Mouse (Mus musculus) c-Kit-positive CD71-negative TER-119-negative erythroid progenitor cells, embryonic 14.5 days (primary cell): ENCODE data around the gene Unc5cl.

ENCODE experiments used
- DNase-seq: peaks from one replicate; pipeline ENCODE4 v3.0.0-alpha.2; 2013; ENCODE audit warnings: low read depth

Unc5cl gene

DNA sequence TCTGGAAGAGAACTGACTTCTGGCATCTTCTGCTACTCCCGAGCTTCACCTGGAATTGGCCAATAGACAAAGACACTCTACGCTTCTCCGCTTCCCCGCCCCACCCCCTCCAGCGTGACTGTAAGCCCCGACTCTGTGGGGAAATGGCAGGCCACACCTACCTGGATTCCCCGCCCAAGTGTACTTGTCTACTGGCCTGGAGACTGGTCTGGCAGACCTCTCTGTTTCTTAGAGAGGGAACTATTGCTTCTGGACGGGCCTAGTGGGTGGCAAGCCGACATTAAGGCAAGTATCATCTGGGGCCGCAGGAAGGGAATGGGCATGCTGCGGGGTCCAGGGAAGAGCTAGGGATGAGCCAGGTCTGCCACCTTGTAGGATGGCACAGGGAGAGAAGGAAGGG, at the start of gene Unc5cl:
Gene Unc5cl (plus strand): TSS at position 214 of the 400 bp plus-strand sequence.
- no peak for DNase-seq

DNA sequence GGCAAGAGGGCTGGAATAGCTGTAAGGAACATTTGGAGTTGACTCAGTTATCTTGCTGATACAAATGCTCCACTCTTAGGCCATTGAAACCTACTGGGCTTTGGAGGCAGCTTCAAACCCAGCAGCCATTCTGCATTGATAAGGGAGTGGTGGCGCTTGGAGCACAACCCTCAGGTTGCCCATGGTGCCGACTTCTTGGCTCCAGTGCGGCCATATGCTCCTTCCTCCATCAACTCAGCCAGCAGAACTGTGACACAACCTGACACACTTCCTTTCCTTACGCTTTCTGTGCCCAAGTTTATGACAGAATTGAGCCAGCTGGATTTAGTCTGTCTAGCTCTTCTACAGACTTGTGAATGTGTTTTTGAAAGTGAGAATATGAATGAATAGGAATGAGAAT, 47.5 kb upstream of the Unc5cl start:
- DNase-seq, result no peak

DNA sequence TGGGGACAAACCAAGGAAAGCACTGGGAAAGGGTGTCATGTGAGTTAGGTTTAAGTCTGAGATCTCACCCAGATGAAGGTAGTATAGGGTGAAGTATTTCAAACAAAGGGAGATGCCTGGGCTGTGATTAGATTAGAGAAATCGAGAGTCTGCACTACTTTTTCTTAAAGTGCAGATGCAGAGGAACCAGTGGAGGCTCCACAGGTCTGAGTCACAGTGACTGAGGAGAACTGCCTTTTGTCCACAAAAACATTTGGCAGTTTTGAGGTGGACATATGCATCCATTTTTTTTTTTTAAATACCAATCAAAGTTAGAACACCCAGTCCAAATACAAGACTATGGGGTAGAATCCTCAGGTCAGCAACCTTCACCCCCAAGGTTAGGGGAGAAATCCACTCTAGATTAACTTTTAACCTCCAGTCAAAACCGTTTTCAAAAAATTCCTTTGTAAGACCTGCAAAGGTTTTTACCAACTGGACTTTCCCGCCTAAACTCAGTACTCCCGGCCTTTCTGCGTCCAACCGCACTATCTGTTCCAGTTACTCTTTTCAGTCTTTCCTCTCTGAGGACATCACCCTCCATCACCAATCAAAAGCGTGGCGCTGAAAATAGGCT, 46.7 kb upstream of the Unc5cl start:
- no peak for DNase-seq

DNA sequence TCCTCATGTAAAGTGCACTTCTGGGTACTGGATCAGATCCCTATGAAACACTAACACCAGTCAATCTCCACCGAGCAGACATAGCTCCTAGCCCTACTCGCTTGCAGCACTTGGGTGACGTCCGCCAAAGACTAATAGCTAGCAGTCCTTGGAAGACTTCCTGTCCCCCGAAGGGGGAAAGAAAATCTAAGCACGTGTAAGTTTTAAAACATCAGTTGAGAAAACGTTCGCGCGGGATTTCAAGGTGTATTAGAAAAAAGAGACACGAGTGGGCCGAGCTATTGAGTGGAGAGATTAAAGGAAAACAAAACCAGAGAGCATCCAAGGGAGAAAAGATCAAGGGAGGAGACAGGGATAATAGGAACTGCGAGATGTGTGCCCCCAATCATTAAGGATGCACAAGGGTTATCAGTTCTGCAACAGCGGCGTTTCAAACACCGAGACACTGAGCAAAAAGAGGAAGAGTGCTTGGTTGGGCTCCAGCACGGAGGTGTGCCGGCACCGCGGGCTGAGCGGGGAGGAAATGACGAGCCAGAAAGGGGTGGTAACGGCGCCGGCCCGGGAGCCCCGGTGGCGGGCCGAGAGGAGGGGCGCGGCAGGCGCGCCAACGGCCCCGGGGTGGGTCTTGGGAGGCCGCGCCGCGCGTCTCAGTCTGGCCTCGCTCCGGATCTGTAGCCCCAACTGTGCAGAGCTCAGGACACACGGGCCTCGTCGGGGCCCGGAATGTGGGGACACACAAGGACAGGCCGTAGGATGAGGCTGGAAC, 46.0 kb upstream of the Unc5cl start:
- peak; percentile 78 for DNase-seq

DNA sequence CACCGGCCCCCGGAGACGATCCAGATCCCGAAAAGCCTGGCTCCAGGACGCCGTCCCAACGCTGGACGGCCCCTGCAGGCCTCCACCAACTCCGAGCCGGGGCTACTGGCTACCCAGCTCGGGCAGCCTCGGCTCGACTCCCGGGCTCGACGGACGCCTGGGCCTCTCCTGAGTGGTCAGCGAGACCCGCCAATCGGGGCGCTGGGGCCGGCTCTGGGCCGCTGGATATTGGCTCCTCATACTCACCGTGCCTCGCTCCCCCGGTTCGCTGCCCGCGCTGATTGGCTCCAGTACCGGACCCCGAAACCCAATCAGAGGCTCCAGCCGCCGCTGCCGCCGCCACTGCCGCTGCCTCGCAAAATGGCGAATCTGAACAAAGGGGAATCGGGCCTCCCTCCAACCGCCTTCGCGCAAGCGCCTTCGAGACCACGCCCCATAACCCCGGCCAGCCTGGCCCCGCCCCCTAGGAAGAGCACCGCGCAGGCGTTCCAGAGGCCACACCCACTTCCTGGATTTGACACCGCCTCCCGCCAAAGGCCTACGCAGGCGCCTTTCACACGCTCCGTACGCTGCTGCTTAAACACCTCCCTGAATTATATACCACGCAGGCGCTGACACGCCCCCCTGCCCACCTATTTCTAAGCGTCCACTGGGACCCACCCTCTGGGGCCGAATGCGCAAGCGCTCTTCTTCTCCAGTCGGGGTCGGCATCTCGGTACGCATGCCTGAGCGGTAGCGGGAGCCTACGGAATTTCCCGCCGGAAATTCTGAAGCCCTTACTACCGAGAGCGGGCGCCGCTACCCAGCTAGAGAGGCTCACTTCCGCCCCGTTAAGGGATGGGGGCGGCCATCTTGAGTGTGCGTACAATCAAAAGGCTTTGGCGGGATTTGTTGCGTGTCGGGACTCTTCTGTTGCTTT, 45.1 kb upstream of the Unc5cl start, which contains the start of the genes Nfya and Oard1:
Gene Nfya (minus strand): TSS at position 527 of the 919 bp plus-strand sequence.
Gene Oard1 (plus strand): TSS at position 635 of the 919 bp plus-strand sequence.
- peak; percentile 100 for DNase-seq

DNA sequence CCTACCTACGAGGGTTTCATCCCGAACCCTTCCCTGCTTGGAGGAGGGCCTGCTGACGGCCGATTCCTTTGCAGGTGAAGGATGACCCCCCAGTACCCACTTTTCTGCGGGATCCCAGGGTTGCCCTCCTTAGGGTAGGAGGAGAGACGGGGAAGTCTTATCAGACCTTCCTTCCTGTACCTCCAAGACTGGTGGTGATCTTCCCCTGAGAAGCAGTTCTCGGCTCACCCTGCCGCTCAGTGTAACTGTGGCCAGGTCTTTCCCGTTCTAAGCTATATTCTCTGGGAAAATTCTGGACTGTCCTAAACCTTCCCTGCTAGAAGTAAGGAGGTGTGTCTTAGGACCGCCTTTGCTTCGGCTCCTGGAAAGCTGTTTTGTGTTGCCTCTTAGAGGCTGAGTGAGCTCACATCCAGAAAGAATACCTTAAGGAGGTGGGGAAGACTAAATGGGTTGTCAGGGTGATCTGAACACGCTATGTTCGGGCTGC, 44.4 kb upstream of the Unc5cl start:
- DNase-seq, result no peak

DNA sequence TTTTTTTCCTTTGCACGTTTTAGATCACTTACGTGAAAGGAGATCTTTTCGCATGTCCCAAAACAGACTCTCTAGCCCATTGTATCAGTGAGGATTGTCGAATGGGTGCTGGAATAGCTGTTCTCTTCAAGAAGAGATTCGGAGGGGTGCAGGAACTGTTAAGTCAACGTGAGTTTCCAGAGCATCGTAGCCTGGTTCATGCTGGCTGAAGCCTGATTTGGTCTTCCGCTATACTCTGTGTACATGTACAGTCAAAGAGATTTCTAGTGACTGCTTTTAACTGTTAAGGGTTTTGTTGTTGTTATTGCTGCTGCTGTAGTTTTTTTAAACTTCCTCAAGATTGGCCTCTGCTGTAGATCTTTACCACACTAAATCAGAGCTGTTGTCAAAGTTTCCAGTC, 43.5 kb upstream of the Unc5cl start:
- no peak for DNase-seq

DNA sequence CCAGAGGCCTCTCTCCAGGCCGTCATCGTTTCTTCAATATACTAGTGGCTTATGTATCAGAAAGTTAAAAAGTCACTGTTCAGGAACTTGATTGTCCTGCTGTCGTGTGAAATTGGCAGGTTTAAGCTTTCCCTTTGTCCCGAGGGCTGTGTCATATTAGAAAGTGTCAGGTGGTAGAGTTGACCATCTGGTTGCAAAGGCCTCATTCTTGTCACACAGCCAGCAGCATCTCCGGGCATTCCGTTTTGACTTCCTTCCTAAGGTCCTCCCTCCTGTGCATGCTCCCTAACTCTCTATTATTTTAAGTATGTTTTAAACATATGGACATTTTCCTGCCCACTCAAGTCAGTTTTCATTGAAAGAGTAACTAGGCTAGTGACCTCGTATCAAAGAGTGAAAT, 38.7 kb upstream of the Unc5cl start:
- DNase-seq, result no peak

DNA sequence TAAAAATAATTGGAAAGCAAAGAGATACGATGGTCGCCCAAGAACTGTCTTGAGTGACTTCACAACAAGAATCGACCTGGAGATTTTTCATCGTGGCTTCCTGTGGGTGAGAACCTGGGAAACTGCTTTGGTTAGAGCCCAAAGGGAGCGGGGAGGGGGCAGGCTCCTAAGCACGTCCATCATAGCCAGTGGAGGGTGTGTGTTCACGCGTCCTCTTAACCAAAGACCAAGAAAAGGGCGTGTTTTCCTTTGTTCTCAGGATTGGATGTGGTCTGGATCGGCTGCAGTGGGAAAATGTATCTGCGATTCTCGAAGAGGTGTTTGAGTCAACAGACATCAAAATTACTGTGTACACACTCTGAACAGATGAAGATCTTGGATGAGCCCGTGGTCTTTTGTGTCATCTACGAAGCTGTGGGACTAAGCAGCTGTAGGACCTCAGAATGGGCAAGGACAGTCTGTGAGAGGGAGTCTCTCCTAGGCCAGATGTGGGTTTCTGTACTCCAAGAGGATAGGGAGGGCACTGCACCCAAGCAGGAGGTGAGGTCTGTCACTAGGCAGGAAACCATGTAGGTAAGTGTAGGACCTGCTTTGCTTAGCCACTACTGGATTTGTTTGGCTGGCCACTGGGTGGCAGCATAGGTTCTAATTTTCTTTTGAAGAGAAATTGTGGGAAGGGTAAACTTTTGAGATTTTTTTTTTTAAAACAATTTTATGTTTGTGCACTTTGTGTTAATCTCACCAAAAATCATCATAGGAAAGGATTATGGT, 38.1 kb upstream of the Unc5cl start:
- DNase-seq, result no peak

DNA sequence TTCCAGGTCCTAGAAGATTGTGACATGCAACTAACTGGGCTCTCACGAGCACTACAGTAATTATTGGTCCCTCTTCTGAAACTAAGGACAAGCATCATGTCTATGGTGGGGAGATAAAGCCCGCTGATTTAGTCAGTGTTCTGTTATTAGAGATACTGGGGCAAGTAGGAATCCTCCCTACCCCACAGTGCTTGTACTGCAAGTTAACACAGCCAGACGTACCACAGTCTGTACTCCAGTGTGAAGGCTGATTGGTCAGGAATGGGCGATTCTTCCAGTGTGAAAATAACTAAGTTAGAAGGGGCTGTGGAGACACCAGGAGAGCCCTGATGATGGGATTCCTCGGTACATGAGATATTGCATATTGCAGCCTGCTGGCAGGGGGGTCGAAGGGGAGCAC, 37.2 kb upstream of the Unc5cl start:
- DNase-seq, result no peak

DNA sequence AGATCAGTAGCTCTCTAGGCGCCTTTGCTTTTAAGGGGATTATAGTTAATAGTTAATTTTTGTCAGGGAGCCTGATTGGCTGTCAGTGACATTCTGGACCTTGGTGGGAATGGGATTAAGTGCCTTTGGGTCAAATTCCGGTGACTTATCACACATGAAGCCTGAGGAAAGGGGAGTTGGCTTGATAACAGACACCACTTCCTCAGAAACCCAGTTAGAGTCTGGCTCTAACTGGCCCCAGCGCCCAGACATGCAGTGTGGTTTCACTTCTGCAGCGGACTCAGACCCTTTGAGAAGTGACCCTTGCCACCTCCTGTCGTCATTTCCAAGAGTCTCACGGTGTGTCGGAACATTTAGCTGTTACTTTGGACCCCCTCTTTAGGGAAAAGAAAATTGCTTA, 36.5 kb upstream of the Unc5cl start:
- DNase-seq, result no peak

DNA sequence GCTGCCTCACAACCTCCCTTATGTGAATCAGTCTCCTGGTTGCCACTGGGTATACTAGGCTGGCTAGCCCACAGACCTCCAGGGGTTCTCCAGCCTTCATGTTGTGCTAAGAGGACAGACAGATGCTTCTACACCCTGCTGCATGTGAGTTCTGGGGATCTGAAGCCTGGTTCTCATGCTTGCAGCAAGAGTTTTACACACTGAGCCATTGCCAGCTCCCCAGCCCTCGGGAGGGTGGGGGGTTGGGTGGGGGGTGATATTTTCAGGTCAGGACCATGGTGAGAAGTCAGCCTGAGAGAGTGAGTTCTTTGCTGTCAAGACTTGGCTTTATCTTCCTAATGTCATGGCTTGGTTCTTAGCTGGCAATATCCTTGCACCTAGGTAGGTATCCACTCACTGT, 35.9 kb upstream of the Unc5cl start:
- DNase-seq, result no peak

DNA sequence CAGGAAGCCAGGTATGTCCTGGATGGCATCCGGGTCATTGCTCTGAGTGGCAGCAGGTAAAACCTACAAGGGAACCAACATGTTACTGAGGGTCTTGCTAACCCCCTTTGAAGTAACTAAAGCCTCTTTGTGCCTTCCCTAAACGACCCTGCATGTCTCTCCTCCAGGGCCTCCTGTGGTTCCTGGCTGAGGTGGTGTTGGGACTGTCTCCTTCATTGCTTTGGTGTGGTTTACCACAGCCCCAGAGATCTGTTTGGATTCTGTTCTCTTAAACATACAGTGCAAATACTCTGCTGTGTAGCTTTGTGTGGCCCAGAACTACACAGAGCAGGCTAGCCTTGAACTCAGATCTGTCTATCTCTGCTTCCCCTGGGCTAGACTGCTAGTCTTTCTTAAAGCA, 35.1 kb upstream of the Unc5cl start:
- DNase-seq, result no peak

DNA sequence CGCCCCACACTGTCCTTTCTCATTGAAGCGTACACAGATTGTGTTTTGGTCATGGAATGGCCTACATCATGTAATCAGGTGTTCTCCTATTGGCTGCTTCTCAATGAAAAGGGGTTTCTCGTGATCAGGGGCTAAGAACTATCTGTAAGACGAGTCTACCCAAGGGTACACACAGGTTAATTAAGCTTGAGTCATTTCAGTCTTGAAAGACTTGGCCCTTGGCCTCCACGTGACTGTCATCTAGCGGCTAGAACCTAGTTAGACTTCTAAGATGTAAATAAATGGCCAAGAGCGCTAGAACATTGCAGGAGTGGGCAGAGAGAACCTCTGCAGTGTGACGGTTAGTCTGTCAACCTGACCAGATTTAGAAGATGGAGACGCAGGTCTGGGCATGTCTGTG, 30.5 kb upstream of the Unc5cl start:
- no peak for DNase-seq

DNA sequence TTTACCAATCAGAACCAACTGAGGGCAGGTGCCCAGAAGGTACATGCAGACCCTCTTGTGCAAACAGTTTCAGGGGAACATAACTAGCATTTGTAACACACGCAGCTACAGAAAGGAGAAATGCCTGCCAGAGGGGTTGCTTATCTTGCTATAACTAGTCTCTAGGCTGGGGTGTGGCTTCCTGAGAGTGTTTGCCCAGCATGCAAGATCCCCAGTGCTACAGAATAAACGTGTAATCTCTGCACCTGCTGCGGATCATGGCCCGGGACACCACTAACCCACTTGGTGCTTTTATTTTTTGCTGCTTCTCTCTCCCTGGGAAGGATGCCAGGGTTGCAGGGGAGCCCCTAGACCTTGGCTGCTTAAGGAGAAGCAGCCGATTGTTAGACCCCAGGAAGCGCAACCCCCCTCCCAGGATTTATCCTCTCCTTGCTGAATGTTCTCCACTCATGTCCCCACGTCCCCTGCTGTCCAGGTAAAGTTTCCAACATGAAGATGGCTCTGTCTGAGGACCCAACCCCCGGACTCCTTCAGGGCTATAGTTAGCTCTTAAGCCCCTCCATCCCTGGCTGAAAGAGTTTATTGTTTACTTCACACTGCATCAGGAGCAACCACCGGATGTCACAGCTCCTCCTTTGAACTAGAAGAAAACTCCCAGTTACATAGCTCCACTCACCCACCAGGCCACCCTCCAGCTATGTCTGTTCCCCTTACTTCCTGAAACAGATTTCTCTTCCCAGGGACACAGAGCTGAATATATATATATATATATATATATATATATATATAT, 28.7 kb upstream of the Unc5cl start:
- no peak for DNase-seq

DNA sequence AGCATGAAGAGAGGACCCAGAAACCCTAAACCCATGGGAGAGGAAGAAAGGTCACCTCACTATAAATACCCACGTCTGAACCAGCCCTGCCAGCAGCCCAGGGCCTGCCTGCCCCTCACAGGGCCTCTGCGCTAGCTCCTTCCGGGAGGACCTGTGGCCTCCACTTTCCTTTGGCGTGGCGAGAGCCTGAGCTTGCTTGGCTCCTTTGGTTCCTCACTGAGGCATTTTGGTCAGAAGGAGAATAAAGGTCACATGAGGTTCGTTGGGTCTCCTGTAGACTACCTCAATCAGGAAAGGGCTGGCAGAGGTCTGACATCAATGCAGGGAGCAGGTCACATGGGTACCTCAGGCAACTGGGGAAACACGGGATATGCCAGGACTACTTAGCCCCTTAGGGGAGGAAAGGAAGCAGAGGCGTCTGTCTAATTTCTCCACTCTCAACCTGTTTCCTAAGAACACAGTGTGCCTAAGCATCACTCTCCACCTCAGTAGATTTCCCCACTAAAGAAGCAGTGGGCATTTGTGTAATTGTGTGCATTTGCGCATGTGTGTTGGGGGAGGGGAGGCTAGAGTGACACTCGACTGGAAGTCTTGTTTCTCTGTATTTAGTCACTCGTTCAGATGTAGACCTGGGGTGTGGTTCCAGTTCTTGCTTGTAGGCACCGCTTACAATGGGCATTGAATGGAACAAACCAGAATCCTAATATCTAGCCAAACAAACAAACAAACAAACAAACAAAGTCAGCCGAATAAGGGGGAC, 27.5 kb upstream of the Unc5cl start:
- DNase-seq, result no peak

DNA sequence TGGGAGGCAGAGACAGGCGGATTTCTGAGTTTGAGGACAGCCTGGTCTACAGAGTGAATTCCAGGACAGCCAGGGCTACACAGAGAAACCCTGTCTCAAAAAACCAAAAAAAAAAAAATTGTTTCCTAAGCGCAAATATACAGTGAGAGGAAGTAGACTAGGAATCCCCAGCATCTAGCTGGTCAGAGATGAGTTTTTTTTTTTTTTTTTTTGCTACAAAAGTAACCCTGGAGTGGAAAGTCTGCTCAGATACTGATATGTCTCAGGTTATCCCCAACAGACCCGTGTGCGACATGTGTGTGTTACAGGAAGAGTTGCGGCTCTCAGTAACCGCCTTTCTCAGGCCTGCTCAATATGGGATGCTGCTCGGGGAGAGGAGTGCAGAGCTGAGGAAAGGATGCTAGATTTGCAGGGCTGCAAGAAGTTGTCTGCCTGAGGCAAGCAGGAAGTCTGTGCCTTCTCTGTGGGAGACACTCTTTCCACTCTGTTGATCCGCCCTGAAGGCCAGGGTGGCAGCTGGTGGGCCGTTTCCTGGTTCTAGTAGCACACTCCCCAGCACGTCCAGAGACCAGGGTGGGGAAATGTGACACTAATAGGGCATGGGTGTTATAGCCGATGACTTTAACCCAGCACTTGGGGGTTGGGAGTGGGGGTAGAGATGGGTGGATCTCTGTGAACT, 26.7 kb upstream of the Unc5cl start:
- DNase-seq, result no peak

DNA sequence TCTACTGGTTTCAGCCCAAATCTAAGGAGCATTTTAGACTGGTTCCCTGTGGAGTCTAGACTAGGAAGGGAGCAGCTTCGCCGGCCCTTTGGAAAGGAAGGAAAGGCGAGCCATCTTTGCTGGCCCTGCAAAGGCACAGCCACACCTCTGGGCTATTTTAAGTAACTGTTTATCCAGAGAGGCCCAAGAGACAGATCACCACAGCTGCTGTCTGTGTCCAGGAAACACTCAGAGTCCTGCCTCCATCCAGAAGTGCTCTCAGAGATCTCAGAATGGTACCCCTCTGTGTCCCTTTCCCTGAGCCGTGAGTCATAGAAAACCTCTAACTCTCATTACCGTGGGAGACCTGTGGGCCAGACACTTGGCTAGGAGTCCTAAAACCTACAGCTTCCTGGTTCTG, 24.3 kb upstream of the Unc5cl start:
- no peak for DNase-seq

DNA sequence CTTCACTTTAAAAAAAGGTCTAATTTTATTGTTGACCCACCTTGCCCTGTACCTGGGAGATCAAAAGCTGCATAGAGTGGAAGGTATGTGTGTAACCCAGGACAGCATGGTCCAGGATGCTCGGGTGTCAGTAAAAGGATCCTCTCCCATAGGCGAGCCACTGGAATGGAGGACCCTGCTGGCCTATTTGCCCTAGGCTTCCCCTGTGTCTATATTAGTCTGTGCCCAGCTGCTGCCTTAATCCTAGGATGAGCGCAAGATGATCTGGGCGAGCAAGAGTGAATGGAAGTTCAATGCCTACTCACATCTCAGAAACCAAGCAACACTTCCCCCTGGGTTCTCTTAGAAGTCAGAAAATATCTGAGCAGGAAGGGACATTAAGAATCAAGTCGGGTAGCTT, 23.6 kb upstream of the Unc5cl start:
- DNase-seq, result no peak
